Comparison of ENCODE assay signal across 10 mouse cellular contexts in the genomic region with DNA sequence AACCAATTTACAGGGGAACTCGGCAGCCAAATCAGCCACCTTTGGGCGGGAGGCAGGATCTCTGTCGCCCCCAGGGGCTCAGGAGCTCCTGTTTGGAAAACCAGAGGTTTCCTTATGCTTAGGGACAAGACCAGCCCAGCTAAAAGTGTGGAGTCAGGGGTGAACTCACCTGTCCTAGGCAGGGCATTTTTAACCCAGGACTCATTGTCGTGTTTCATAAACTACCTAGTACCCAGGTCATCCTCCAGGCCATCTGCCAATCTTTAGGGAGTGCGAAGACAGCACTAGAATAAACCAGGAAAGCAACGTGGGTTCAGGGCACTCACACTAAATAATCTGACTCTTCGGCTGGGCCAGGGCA.
DNase-seq lines count a peak whose midpoint lies in the region; ATAC-seq and TF ChIP-seq lines count a peak whose summit lies in the region.
"Had no signal": no experiment of that assay in that cellular context is flagged by ENCODE, and none has a peak within 500 bp of the region (broad histone marks: within the 10 kb centered on the region; RNA-seq: fewer than 3 reads in every experiment).

No protein-coding gene starts in this region.

- no peak overlapping the region for H3K4me2 ChIP-seq in forebrain, postnatal 0 days (ENCODE audit: low read depth)
- H3K4me2 ChIP-seq in liver, embryonic 11.5 days = peak overlapping the region; percentile 38
- H3K4me2 ChIP-seq in embryonic facial prominence, embryonic 15.5 days (replicated peaks) = peak overlapping the region; percentile 38
- H3K4me2 ChIP-seq in limb, embryonic 13.5 days (replicated peaks) = peak overlapping the region; percentile 45

- no peaks in the 10 kb centered on the region for H3K36me3 ChIP-seq in forebrain, embryonic 10.5 days (replicated peaks)
- no peaks in the 10 kb centered on the region for H3K36me3 ChIP-seq in forebrain, postnatal 0 days (ENCODE audit: insufficient read depth)
- no peaks in the 10 kb centered on the region for H3K36me3 ChIP-seq in liver, embryonic 11.5 days (ENCODE audit: control insufficient read depth, insufficient read depth, low read length)
- no peaks in the 10 kb centered on the region for H3K36me3 ChIP-seq in embryonic facial prominence, embryonic 15.5 days
- H3K36me3 ChIP-seq in limb, embryonic 13.5 days = no peaks in the 10 kb centered on the region

- H3K9ac ChIP-seq in forebrain, postnatal 0 days = no peak overlapping the region
- no peak overlapping the region for H3K9ac ChIP-seq in liver, embryonic 11.5 days (ENCODE audit: low read depth, low read length)
- H3K9ac ChIP-seq in embryonic facial prominence, embryonic 15.5 days = no peak overlapping the region
- H3K9ac ChIP-seq in limb, embryonic 13.5 days = no peak overlapping the region
- H3K9ac ChIP-seq: liver, embryonic 14.5 days had no signal

- TF ChIP-seq CTCF in forebrain, postnatal 0 days (IDR thresholded peaks at IDR 0.05; ENCODE audit: low read depth) = no peak

- no peak for DNase-seq in forebrain, embryonic 10.5 days (ENCODE audit: extremely low spot score, low spot score)
- DNase-seq in forebrain, postnatal 0 days = no peak
- DNase-seq in liver, embryonic 11.5 days (ENCODE audit: low spot score) = no peak
- no peak for DNase-seq in liver
- no peak for DNase-seq in adrenal gland, postnatal 4 days (ENCODE audit: low spot score in 2 of 2)
- DNase-seq in layer of hippocampus, postnatal 14 days (ENCODE audit: low spot score in 2 of 2) = no peak

- 54% methylated on average over 7 of the region's 7 CpGs for WGBS in forebrain, embryonic 10.5 days
- 60% methylated on average over 7 of the region's 7 CpGs for WGBS in forebrain, postnatal 0 days
- 57% methylated on average over 7 of the region's 7 CpGs for WGBS in liver, embryonic 11.5 days
- 33% methylated on average over 7 of the region's 7 CpGs for WGBS in embryonic facial prominence, embryonic 15.5 days
- WGBS in limb, embryonic 13.5 days = 37% methylated on average over 7 of the region's 7 CpGs

- peak overlapping the region; percentile 83 for H3K27ac ChIP-seq in forebrain, embryonic 10.5 days
- H3K27ac ChIP-seq in forebrain, postnatal 0 days (ENCODE audit: low read depth, low read length) = no peak overlapping the region
- no peak overlapping the region for H3K27ac ChIP-seq in liver, embryonic 11.5 days (ENCODE audit: low read depth, low read length)
- 0 out of 2 replicates have a peak overlapping the region, but pooled peaks have one; percentile 9 for H3K27ac ChIP-seq in embryonic facial prominence, embryonic 15.5 days (replicated peaks)
- peak overlapping the region; percentile 44; the same call in 1 of the 2 replicates for H3K27ac ChIP-seq in limb, embryonic 13.5 days
- H3K27ac ChIP-seq: liver, embryonic 14.5 days had no signal

- peak overlapping the region; percentile 43 for H3K4me3 ChIP-seq in forebrain, embryonic 10.5 days
- no peak overlapping the region for H3K4me3 ChIP-seq in forebrain, postnatal 0 days (ENCODE audit: low read depth, low read length)
- no peak overlapping the region for H3K4me3 ChIP-seq in liver, embryonic 11.5 days (ENCODE audit: low read depth, low read length)
- H3K4me3 ChIP-seq in embryonic facial prominence, embryonic 15.5 days (replicated peaks) = 0 out of 2 replicates have a peak overlapping the region, but pooled peaks have one; percentile 8
- no peak overlapping the region for H3K4me3 ChIP-seq in limb, embryonic 13.5 days

- ATAC-seq in forebrain, postnatal 0 days = no peak
- no peak for ATAC-seq in liver, embryonic 11.5 days (replicated peaks; ENCODE audit: low FRiP score)
- ATAC-seq in embryonic facial prominence, embryonic 15.5 days (ENCODE audit: insufficient number of reproducible peaks, low FRiP score, low TSS enrichment, low read depth) = 0 out of 2 replicates have a peak, but pooled peaks have one; percentile 23
- ATAC-seq in limb, embryonic 13.5 days (ENCODE audit: low FRiP score, low read depth) = no peak
- ATAC-seq: Patski had no signal

- peaks cover 23% of the 10 kb centered on the region for H3K27me3 ChIP-seq in forebrain, embryonic 10.5 days (ENCODE audit: poor library complexity, severe bottlenecking)
- peaks cover 4% of the 10 kb centered on the region for H3K27me3 ChIP-seq in forebrain, postnatal 0 days (ENCODE audit: insufficient read depth, low read length)
- no peaks in the 10 kb centered on the region for H3K27me3 ChIP-seq in liver, embryonic 11.5 days (replicated peaks; ENCODE audit: control insufficient read depth, insufficient read depth, low read length)
- peaks cover 28% of the 10 kb centered on the region for H3K27me3 ChIP-seq in embryonic facial prominence, embryonic 15.5 days
- H3K27me3 ChIP-seq in limb, embryonic 13.5 days = 0 out of 2 replicates have a peak, but pooled peaks cover 9% of the 10 kb centered on the region
- H3K27me3 ChIP-seq: Patski had no signal

- H3K4me1 ChIP-seq in forebrain, embryonic 10.5 days = peaks cover 30% of the 10 kb centered on the region
- H3K4me1 ChIP-seq in forebrain, postnatal 0 days (ENCODE audit: insufficient read depth) = no peaks in the 10 kb centered on the region
- no peaks in the 10 kb centered on the region; the same call in 1 of the 2 replicates for H3K4me1 ChIP-seq in liver, embryonic 11.5 days (replicated peaks; ENCODE audit: control insufficient read depth, insufficient read depth, low read length)
- peaks cover 24% of the 10 kb centered on the region for H3K4me1 ChIP-seq in embryonic facial prominence, embryonic 15.5 days
- peaks cover 29% of the 10 kb centered on the region for H3K4me1 ChIP-seq in limb, embryonic 13.5 days

- H3K9me3 ChIP-seq in forebrain, embryonic 10.5 days = no peaks in the 10 kb centered on the region
- H3K9me3 ChIP-seq in forebrain, postnatal 0 days (ENCODE audit: low read length) = no peaks in the 10 kb centered on the region
- no peaks in the 10 kb centered on the region for H3K9me3 ChIP-seq in liver, embryonic 11.5 days (ENCODE audit: control insufficient read depth, low read length)
- H3K9me3 ChIP-seq in embryonic facial prominence, embryonic 15.5 days (replicated peaks) = no peaks in the 10 kb centered on the region
- H3K9me3 ChIP-seq in limb, embryonic 13.5 days = no peaks in the 10 kb centered on the region

Comparison
In these comparisons a context has a peak if more than half of its experiments do, and no peak if none do; other contexts are left out.
1. H3K27ac ChIP-seq: peak in forebrain, embryonic 10.5 days (single experiment), embryonic facial prominence, embryonic 15.5 days (single experiment) and limb, embryonic 13.5 days (single experiment); none in forebrain, postnatal 0 days (single experiment) and liver, embryonic 11.5 days (single experiment).
2. H3K4me3 ChIP-seq: peak in forebrain, embryonic 10.5 days (single experiment) and embryonic facial prominence, embryonic 15.5 days (single experiment); none in forebrain, postnatal 0 days (single experiment), liver, embryonic 11.5 days (single experiment) and limb, embryonic 13.5 days (single experiment).